Mouse (Mus musculus) ES-E14 (cell line): ENCODE measurements at regions not wholly inside any gene's neighbourhood (a gene's known extent, or its start where the extent isn't known, plus 50 kb on each side); places are given as distances from the start of the nearest gene placed in this dataset.

Experiments
- DNase-seq: peaks from one replicate; pipeline ENCODE4 v3.0.0-alpha.2; 2013; ENCODE audit warnings: low read depth, low spot score
- H3K27ac ChIP-seq: 2 replicates; pipeline ENCODE4 v1.5.1; 2012; ENCODE audit warnings: low read depth, mild to moderate bottlenecking, low read length, moderate library complexity, mixed read lengths; ENCODE audit not compliant: poor library complexity, insufficient read depth, severe bottlenecking
- H3K36me3 ChIP-seq: 2 replicates; pipeline ENCODE4 v1.6.1; 2012; ENCODE audit warnings: mild to moderate bottlenecking, low read length, moderate library complexity, mixed read lengths; ENCODE audit not compliant: control insufficient read depth, poor library complexity, insufficient read depth, severe bottlenecking
- H3K4me1 ChIP-seq, 2 experiments: fragments of 150-350 bp in 1 of 2; sonication (generic) in 1 of 2; 2 replicates each; pipeline ENCODE4 v1.6.1; 2012; ENCODE audit warnings: low read length in 2 of 2, mild to moderate bottlenecking in 1 of 2, mixed read lengths in 1 of 2; ENCODE audit not compliant: control insufficient read depth in 2 of 2, insufficient read depth in 2 of 2, poor library complexity in 1 of 2
- H3K4me3 ChIP-seq, 2 experiments: fragments of 150-350 bp in 1 of 2; sonication (generic) in 1 of 2; 2 replicates each; pipeline ENCODE4 v1.5.1; 2012; ENCODE audit warnings: low read length in 2 of 2, low read depth in 1 of 2, mild to moderate bottlenecking in 1 of 2, mixed read lengths in 1 of 2; ENCODE audit not compliant: insufficient read depth in 1 of 2, poor library complexity in 1 of 2, severe bottlenecking in 1 of 2
- H3K9ac ChIP-seq: 2 replicates; pipeline ENCODE4 v1.6.1; 2012; ENCODE audit warnings: low read depth, mild to moderate bottlenecking, low read length, mixed read lengths; ENCODE audit not compliant: poor library complexity, insufficient read depth, severe bottlenecking
- H3K9me3 ChIP-seq: fragments of 150-350 bp; sonication (generic); 2 replicates; pipeline ENCODE4 v1.6.1; 2012; ENCODE audit warnings: low read depth, mild to moderate bottlenecking, low read length; ENCODE audit not compliant: control insufficient read depth, insufficient read depth
- CHD2 ChIP-seq: IDR thresholded peaks from 2 replicates; pipeline ENCODE4 v1.6.1; 2014; ENCODE audit warnings: mild to moderate bottlenecking, low read depth, low read length, inconsistent platforms
- HCFC1 ChIP-seq: IDR thresholded peaks from 2 replicates; pipeline ENCODE4 v1.6.1; 2012; ENCODE audit warnings: low read length, inconsistent platforms, borderline replicate concordance; ENCODE audit not compliant: insufficient read depth
- MAFK ChIP-seq: IDR thresholded peaks from 2 replicates; pipeline ENCODE4 v1.6.1; 2014; ENCODE audit warnings: mild to moderate bottlenecking, low read depth, low read length, inconsistent platforms; ENCODE audit not compliant: insufficient read depth
- ZC3H11A ChIP-seq: IDR thresholded peaks from 2 replicates; pipeline ENCODE4 v1.6.1; 2012; ENCODE audit warnings: low read depth, mild to moderate bottlenecking, inconsistent platforms, low read length, borderline replicate concordance
- ZNF384 ChIP-seq: IDR thresholded peaks from 2 replicates; pipeline ENCODE4 v1.6.1; 2012; ENCODE audit warnings: low read depth, low read length, inconsistent platforms
- in situ Hi-C, 2 experiments: fragments of 600-800 bp; cut with MboI; formaldehyde crosslinking; loops; one replicate each; pipeline ENCODE4 v1.15.1; 2025; ENCODE audit warnings: low sequenced_read_pairs in 2 of 2, inconsistent platforms in 1 of 2; ENCODE audit not compliant: unreplicated experiment in 2 of 2

- Histone ChIP-seq H3K9me3 (no peaks in the 10 kb centered on the region), H3K27ac (no peak overlapping the region), H3K4me1 (no peaks in the 10 kb centered on the region; a peak in 1 of 4 replicates), H3K9ac (no peak overlapping the region), H3K36me3 (no peaks in the 10 kb centered on the region), H3K4me3 (no peak overlapping the region)
- in situ Hi-C loops, result loop anchor here in 1 of 2 experiments (25.0 kb wide), 1 partner anchor 585 kb away; no protein-coding TSS in a partner anchor
- TF ChIP-seq CHD2 (no peak), MAFK (no peak), ZNF384 (no peak), ZC3H11A (no peak), HCFC1 (no peak)
- DNase-seq, result no peak
These were observed 112.6 kb upstream of the Gm14444 start for GRCm38 (mm10) chr2:174897424-174897823.

DNA sequence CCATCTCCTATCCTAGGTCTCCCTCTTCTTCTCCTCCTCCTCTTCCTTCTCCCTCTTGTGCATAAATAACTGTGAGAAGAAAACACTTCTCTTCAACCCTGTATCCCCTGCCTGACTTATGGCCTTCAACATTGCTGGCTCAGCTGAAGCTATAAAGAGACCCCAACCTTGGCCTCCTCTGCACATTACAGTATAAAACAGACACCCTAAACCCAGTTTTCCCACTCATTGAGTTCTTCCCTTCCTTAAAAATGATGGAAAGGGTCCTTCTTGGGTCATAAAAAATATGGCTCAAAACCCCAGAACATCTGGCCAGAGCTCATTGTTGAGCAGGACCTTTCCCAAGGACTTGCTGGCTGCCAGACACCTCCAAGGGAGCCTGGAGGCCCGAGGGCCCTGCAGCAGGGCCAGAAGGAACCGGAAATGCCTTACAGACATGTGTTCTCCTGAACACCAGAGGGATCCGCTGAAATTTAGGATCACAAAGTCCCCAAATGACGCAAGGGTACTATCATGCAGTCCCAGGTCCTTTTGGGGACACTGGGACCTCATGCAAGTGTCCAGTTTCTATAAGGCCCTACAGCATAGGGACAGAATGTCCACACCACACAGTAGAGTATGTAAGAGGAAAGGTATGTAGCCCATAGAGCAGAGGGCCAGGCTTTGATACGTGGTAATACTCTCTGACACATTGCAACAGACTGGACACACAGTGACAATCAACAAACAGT is 109.9 kb upstream of the Gm14444 start:
- TF ChIP-seq HCFC1 (no peak), MAFK (no peak), ZNF384 (no peak), CHD2 (no peak), ZC3H11A (no peak)
- H3K4me3 ChIP-seq, result no peak overlapping the region
- H3K4me1 ChIP-seq, result no peaks in the 10 kb centered on the region; a peak in 1 of 4 replicates
- H3K36me3 ChIP-seq, result no peaks in the 10 kb centered on the region
- no peak overlapping the region for H3K27ac ChIP-seq
- no peak for DNase-seq
- no peak overlapping the region for H3K9ac ChIP-seq
- in situ Hi-C loops, result loop anchor here (10.0 to 25.0 kb wide), 2 partner anchors 585 to 588 kb away; no protein-coding TSS in a partner anchor
- H3K9me3 ChIP-seq, result no peaks in the 10 kb centered on the region

- Histone ChIP-seq H3K9me3 (no peaks in the 10 kb centered on the region), H3K36me3 (no peaks in the 10 kb centered on the region), H3K4me1 (no peaks in the 10 kb centered on the region; a peak in 1 of 4 replicates), H3K27ac (no peak overlapping the region), H3K9ac (no peak overlapping the region), H3K4me3 (no peak overlapping the region)
- DNase-seq, result no peak
- in situ Hi-C loops, result loop anchor here in 1 of 2 experiments (10.0 kb wide), 1 partner anchor 586 kb away; no protein-coding TSS in a partner anchor
- TF ChIP-seq ZC3H11A (peak; percentile 79), ZNF384 (no peak)
These were observed 109.4 kb upstream of the Gm14444 start for GRCm38 (mm10) chr2:174900671-174900991.

DNA sequence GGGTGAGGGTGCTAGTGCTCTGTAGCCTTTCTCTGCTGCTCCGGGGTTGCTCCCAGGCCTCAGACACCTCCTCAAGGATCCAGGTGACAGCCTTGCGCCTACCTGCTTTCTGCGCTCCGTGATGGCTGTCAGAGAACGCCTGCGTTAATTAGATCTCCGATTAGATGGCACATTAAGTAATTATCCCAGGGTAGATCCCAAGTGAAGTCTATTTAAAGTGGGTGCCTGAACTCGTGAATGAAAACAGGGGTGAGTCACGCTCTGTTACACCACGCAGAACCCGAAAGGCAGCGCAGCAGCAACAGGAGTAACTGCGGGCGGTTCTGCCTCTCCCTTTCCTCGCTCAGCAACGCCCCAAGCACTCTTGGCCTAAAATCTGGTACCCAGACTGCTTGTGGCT is 108.2 kb upstream of the Gm14444 start:
- Histone ChIP-seq H3K27ac (no peak overlapping the region), H3K9ac (no peak overlapping the region), H3K9me3 (no peaks in the 10 kb centered on the region), H3K4me1 (no peaks in the 10 kb centered on the region; a peak in 1 of 4 replicates), H3K4me3 (peak overlapping the region in 1 of 2 experiments; percentile 35; a peak in 1 of 4 replicates), H3K36me3 (no peaks in the 10 kb centered on the region)
- DNase-seq, result no peak
- in situ Hi-C loops, result loop anchor here in 1 of 2 experiments (10.0 kb wide), 1 partner anchor 587 kb away; no protein-coding TSS in a partner anchor
- TF ChIP-seq ZNF384, result no peak
- no peak for TF ChIP-seq CHD2
- TF ChIP-seq HCFC1, result no peak
- TF ChIP-seq ZC3H11A, result no peak
- TF ChIP-seq MAFK, result no peak

GRCm38 (mm10) chr2:174903627-174904026 is 106.4 kb upstream of the Gm14444 start:
- H3K4me1 ChIP-seq, result no peaks in the 10 kb centered on the region; a peak in 1 of 4 replicates
- H3K9me3 ChIP-seq, result no peaks in the 10 kb centered on the region
- no peaks in the 10 kb centered on the region for H3K36me3 ChIP-seq
- no peak for DNase-seq
- no peak overlapping the region for H3K9ac ChIP-seq
- no peak overlapping the region for H3K4me3 ChIP-seq
- in situ Hi-C loops, result loop anchor here in 1 of 2 experiments (10.0 kb wide), 1 partner anchor 589 kb away; no protein-coding TSS in a partner anchor
- H3K27ac ChIP-seq, result no peak overlapping the region
- no peak for TF ChIP-seq CHD2
- no peak for TF ChIP-seq MAFK
- no peak for TF ChIP-seq ZC3H11A
- TF ChIP-seq HCFC1, result no peak
- TF ChIP-seq ZNF384, result no peak
